Comparison of ENCODE assay signal across 10 mouse cellular contexts in genomic region chr7:109561466-109562153, GRCm38 (mm10). TPM values are rescaled to one million over a fixed set of nuclear protein-coding genes. Genes with fewer than 3 reads are reported as not detected.
A peak's percentile ranks its signal among the peaks of the same experiment; 100 is the strongest.
DNase-seq lines count a peak whose midpoint lies in the region; ATAC-seq and TF ChIP-seq lines count a peak whose summit lies in the region.
"Had no signal": no experiment of that assay in that cellular context is flagged by ENCODE, and none has a peak within 500 bp of the region (broad histone marks: within the 10 kb centered on the region; RNA-seq: fewer than 3 reads in every experiment).

No protein-coding gene starts in this region.

- ATAC-seq in forebrain, postnatal 0 days = 0 out of 2 replicates have a peak, but pooled peaks have one; percentile 53
- ATAC-seq in forebrain, embryonic 11.5 days (replicated peaks; ENCODE audit: low FRiP score) = no peak
- ATAC-seq in midbrain, embryonic 11.5 days (ENCODE audit: low FRiP score) = no peak
- ATAC-seq in midbrain, embryonic 13.5 days = no peak
- ATAC-seq in heart, postnatal 0 days (ENCODE audit: insufficient read depth, low read depth) = no peak
- ATAC-seq in megakaryocyte, adult 5-6 weeks (ENCODE audit: poor library complexity, severe bottlenecking) = no peak; the same call in 1 of the 2 replicates

- H3K27ac ChIP-seq in forebrain, postnatal 0 days (ENCODE audit: low read depth, low read length) = no peak overlapping the region
- H3K27ac ChIP-seq in forebrain, embryonic 11.5 days (ENCODE audit: low read depth, low read length) = no peak overlapping the region
- no peak overlapping the region for H3K27ac ChIP-seq in midbrain, embryonic 11.5 days (ENCODE audit: low read depth, low read length)
- H3K27ac ChIP-seq in midbrain, embryonic 13.5 days = no peak overlapping the region
- 0 out of 2 replicates have a peak overlapping the region, but pooled peaks have one; percentile 76 for H3K27ac ChIP-seq in heart, postnatal 0 days (ENCODE audit: low read depth)

- peak; percentile 22 for DNase-seq in forebrain, postnatal 0 days
- DNase-seq in forebrain, embryonic 11.5 days (ENCODE audit: low spot score) = no peak
- peak; percentile 71 for DNase-seq in midbrain, embryonic 11.5 days (ENCODE audit: low spot score, missing footprints)
- peak; percentile 47 for DNase-seq in heart, postnatal 0 days (ENCODE audit: low spot score)
- peak; percentile 66 to 83 for DNase-seq in lung, postnatal 4 days
- DNase-seq in right cerebral cortex, postnatal 10 days (ENCODE audit: low spot score in 2 of 2) = no peak
- DNase-seq: cerebellum, postnatal 25 days; gastrocnemius, postnatal 36 days had no signal

- TF ChIP-seq CTCF in forebrain, postnatal 0 days (IDR thresholded peaks at IDR 0.05; ENCODE audit: low read depth) = no peak
- TF ChIP-seq CTCF in heart, postnatal 0 days (IDR thresholded peaks at IDR 0.05; ENCODE audit: low read depth) = no peak

- no peak overlapping the region for H3K4me3 ChIP-seq in forebrain, postnatal 0 days (ENCODE audit: low read depth, low read length)
- H3K4me3 ChIP-seq in forebrain, embryonic 11.5 days (ENCODE audit: low read depth, low read length) = no peak overlapping the region
- H3K4me3 ChIP-seq in midbrain, embryonic 11.5 days (ENCODE audit: low read depth, low read length) = no peak overlapping the region
- no peak overlapping the region for H3K4me3 ChIP-seq in midbrain, embryonic 13.5 days (replicated peaks)
- H3K4me3 ChIP-seq in heart, postnatal 0 days (ENCODE audit: low read depth, low read length) = no peak overlapping the region

- H3K4me1 ChIP-seq in forebrain, postnatal 0 days (ENCODE audit: insufficient read depth) = no peaks in the 10 kb centered on the region
- H3K4me1 ChIP-seq in forebrain, embryonic 11.5 days (replicated peaks; ENCODE audit: control insufficient read depth, insufficient read depth, low read length) = no peaks in the 10 kb centered on the region; the same call in 1 of the 2 replicates
- H3K4me1 ChIP-seq in midbrain, embryonic 11.5 days (ENCODE audit: control insufficient read depth, insufficient read depth, low read length) = 0 out of 2 replicates have a peak, but pooled peaks cover 5% of the 10 kb centered on the region
- H3K4me1 ChIP-seq in midbrain, embryonic 13.5 days (replicated peaks) = peaks cover 7% of the 10 kb centered on the region
- H3K4me1 ChIP-seq in heart, postnatal 0 days (ENCODE audit: control insufficient read depth, insufficient read depth) = peaks cover 39% of the 10 kb centered on the region

- 41% methylated on average over 8 of the region's 8 CpGs for WGBS in forebrain, postnatal 0 days
- WGBS in forebrain, embryonic 11.5 days = 84% methylated on average over 8 of the region's 8 CpGs
- WGBS in midbrain, embryonic 11.5 days = 74% methylated on average over 8 of the region's 8 CpGs
- WGBS in midbrain, embryonic 13.5 days = 64% methylated on average over 8 of the region's 8 CpGs
- WGBS in heart, postnatal 0 days = 27% methylated on average over 8 of the region's 8 CpGs

- no peak overlapping the region for H3K4me2 ChIP-seq in forebrain, postnatal 0 days (ENCODE audit: low read depth)
- H3K4me2 ChIP-seq in forebrain, embryonic 11.5 days (ENCODE audit: low read depth, low read length, severe bottlenecking) = no peak overlapping the region
- H3K4me2 ChIP-seq in midbrain, embryonic 11.5 days = no peak overlapping the region
- no peak overlapping the region for H3K4me2 ChIP-seq in midbrain, embryonic 13.5 days (replicated peaks)
- 0 out of 2 replicates have a peak overlapping the region, but pooled peaks have one; percentile 31 for H3K4me2 ChIP-seq in heart, postnatal 0 days (ENCODE audit: low read depth, low read length)

- no peaks in the 10 kb centered on the region for H3K27me3 ChIP-seq in forebrain, postnatal 0 days (ENCODE audit: insufficient read depth, low read length)
- no peaks in the 10 kb centered on the region for H3K27me3 ChIP-seq in forebrain, embryonic 11.5 days (ENCODE audit: control insufficient read depth, insufficient read depth, low read length)
- no peaks in the 10 kb centered on the region for H3K27me3 ChIP-seq in midbrain, embryonic 11.5 days (ENCODE audit: control insufficient read depth, insufficient read depth, low read length)
- no peaks in the 10 kb centered on the region for H3K27me3 ChIP-seq in midbrain, embryonic 13.5 days
- no peaks in the 10 kb centered on the region for H3K27me3 ChIP-seq in heart, postnatal 0 days (ENCODE audit: control insufficient read depth, insufficient read depth, low read length)

- no peaks in the 10 kb centered on the region for H3K9me3 ChIP-seq in forebrain, postnatal 0 days (ENCODE audit: low read length)
- no peaks in the 10 kb centered on the region for H3K9me3 ChIP-seq in forebrain, embryonic 11.5 days (ENCODE audit: control insufficient read depth, low read length)
- H3K9me3 ChIP-seq in midbrain, embryonic 11.5 days (ENCODE audit: control insufficient read depth, low read length) = no peaks in the 10 kb centered on the region
- H3K9me3 ChIP-seq in midbrain, embryonic 13.5 days = no peaks in the 10 kb centered on the region
- H3K9me3 ChIP-seq in heart, postnatal 0 days (replicated peaks; ENCODE audit: control insufficient read depth, low read length) = no peaks in the 10 kb centered on the region

- no peak for TF ChIP-seq EP300 in heart, postnatal 0 days (IDR thresholded peaks at IDR 0.05; ENCODE audit: low read depth)

- H3K9ac ChIP-seq in forebrain, postnatal 0 days = no peak overlapping the region
- H3K9ac ChIP-seq in forebrain, embryonic 11.5 days (ENCODE audit: low read length) = no peak overlapping the region
- H3K9ac ChIP-seq in midbrain, embryonic 11.5 days (ENCODE audit: low read length) = no peak overlapping the region
- no peak overlapping the region for H3K9ac ChIP-seq in midbrain, embryonic 13.5 days (replicated peaks)
- H3K9ac ChIP-seq in heart, postnatal 0 days (replicated peaks; ENCODE audit: low read depth, low read length) = no peak overlapping the region

- no peaks in the 10 kb centered on the region; the same call in 1 of the 2 replicates for H3K36me3 ChIP-seq in forebrain, postnatal 0 days (ENCODE audit: insufficient read depth)
- no peaks in the 10 kb centered on the region for H3K36me3 ChIP-seq in forebrain, embryonic 11.5 days (ENCODE audit: control insufficient read depth, insufficient read depth, low read length)
- no peaks in the 10 kb centered on the region for H3K36me3 ChIP-seq in midbrain, embryonic 11.5 days (ENCODE audit: control insufficient read depth, insufficient read depth, low read length)
- no peaks in the 10 kb centered on the region for H3K36me3 ChIP-seq in midbrain, embryonic 13.5 days
- H3K36me3 ChIP-seq in heart, postnatal 0 days (replicated peaks; ENCODE audit: control insufficient read depth, insufficient read depth, low read length) = peaks cover 6% of the 10 kb centered on the region

RNA-seq across cellular contexts. Expression of gene Rpl27a, which starts 42.7 kb away (rescaled TPM):
- total RNA-seq in forebrain, postnatal 0 days (2014; rRNA removed) = 433 and 606 TPM in 2 replicates
- polyA plus RNA-seq in forebrain, postnatal 0 days (2015; fragmentation: Nextera tagmentation; extraction: Ambion mirVana) = 94.1 and 102 TPM in 2 replicates
- polyA plus RNA-seq in forebrain, embryonic 11.5 days (2014; fragmentation: Nextera tagmentation; extraction: Ambion mirVana) = 103 and 119 TPM in 2 replicates
- 116 and 127 TPM in 2 replicates for polyA plus RNA-seq in midbrain, embryonic 11.5 days (2014; fragmentation: Nextera tagmentation; extraction: Ambion mirVana)
- polyA plus RNA-seq in midbrain, embryonic 13.5 days (2015; fragmentation: Nextera tagmentation; extraction: Ambion mirVana) = 85.2 TPM in 2 replicates
- total RNA-seq in heart, postnatal 0 days (2014; rRNA removed; ENCODE audit: low replicate concordance) = 267 and 380 TPM in 2 replicates
- 66.4 and 68.8 TPM in 2 replicates for polyA plus RNA-seq in heart, postnatal 0 days (2015; fragmentation: Nextera tagmentation; extraction: Ambion mirVana)
- 370 and 392 TPM in 2 replicates for total RNA-seq in megakaryocyte, adult 5-6 weeks (2015)
- 556 and 612 TPM in 2 replicates for total RNA-seq in megakaryocyte, adult 5-6 weeks (2017)

RNA-seq across cellular contexts. Expression of gene Trim66, which starts 53.7 kb away (rescaled TPM):
- 2.3 and 3.9 TPM in 2 replicates for total RNA-seq in forebrain, postnatal 0 days (2014; rRNA removed)
- polyA plus RNA-seq in forebrain, postnatal 0 days (2015; fragmentation: Nextera tagmentation; extraction: Ambion mirVana) = 0.34 and 0.41 TPM in 2 replicates
- 0.37 and 0.67 TPM in 2 replicates for polyA plus RNA-seq in forebrain, embryonic 11.5 days (2014; fragmentation: Nextera tagmentation; extraction: Ambion mirVana)
- polyA plus RNA-seq in midbrain, embryonic 11.5 days (2014; fragmentation: Nextera tagmentation; extraction: Ambion mirVana) = 0.29 and 0.40 TPM in 2 replicates
- 0.40 and 0.46 TPM in 2 replicates for polyA plus RNA-seq in midbrain, embryonic 13.5 days (2015; fragmentation: Nextera tagmentation; extraction: Ambion mirVana)
- total RNA-seq in heart, postnatal 0 days (2014; rRNA removed; ENCODE audit: low replicate concordance) = 0.08 TPM in 1 of 2 replicates, not detected in the other
- not detected in 2 replicates for polyA plus RNA-seq in heart, postnatal 0 days (2015; fragmentation: Nextera tagmentation; extraction: Ambion mirVana)
- total RNA-seq in megakaryocyte, adult 5-6 weeks (2015) = 0.11 TPM in 1 of 2 replicates, not detected in the other
- total RNA-seq in megakaryocyte, adult 5-6 weeks (2017) = 0.08 TPM in 1 of 2 replicates, not detected in the other

Comparison
In these comparisons a context has a peak if more than half of its experiments do, and no peak if none do; other contexts are left out.
1. DNase-seq: peak in forebrain, postnatal 0 days (single experiment), midbrain, embryonic 11.5 days (single experiment), heart, postnatal 0 days (single experiment) and lung, postnatal 4 days (2 of 2); none in forebrain, embryonic 11.5 days (single experiment) and right cerebral cortex, postnatal 10 days (0 of 2).